Mouse (Mus musculus): Measurements from ENCODE around the gene Rbfox2. TPM values are rescaled to one million over a fixed set of nuclear protein-coding genes. Genes with fewer than 3 reads are reported as not detected.

The Rbfox2 gene
- polyA plus RNA-seq, 1 experiment from 2014 or later = 76.2 TPM

Other genes starting within 250 kb of the Rbfox2 start
- gene Apol7a, start 92.1 kb upstream of the Rbfox2 start, polyA plus RNA-seq (2016; fragmentation: Nextera tagmentation; extraction: Ambion mirVana) = 0.34 TPM in 1 of 2 replicates, not detected in the other
- 0.57 TPM in 1 of 2 replicates, not detected in the other for gene Apol9a, start 104.1 kb upstream of the Rbfox2 start, polyA plus RNA-seq (2016; fragmentation: Nextera tagmentation; extraction: Ambion mirVana)
- not detected in 2 replicates for gene Apol7b, start 140.5 kb upstream of the Rbfox2 start, polyA plus RNA-seq (2016; fragmentation: Nextera tagmentation; extraction: Ambion mirVana)
- gene Apol10a, start 170.0 kb upstream of the Rbfox2 start, polyA plus RNA-seq (2016; fragmentation: Nextera tagmentation; extraction: Ambion mirVana) = not detected in 2 replicates
- not detected in 2 replicates for gene Apol11a, start 201.3 kb upstream of the Rbfox2 start, polyA plus RNA-seq (2016; fragmentation: Nextera tagmentation; extraction: Ambion mirVana)
- gene Apol7c, start 226.3 kb upstream of the Rbfox2 start, polyA plus RNA-seq (2016; fragmentation: Nextera tagmentation; extraction: Ambion mirVana) = not detected in 2 replicates